Comparison of ENCODE assay signal across 23 mouse cellular contexts in the genomic region with DNA sequence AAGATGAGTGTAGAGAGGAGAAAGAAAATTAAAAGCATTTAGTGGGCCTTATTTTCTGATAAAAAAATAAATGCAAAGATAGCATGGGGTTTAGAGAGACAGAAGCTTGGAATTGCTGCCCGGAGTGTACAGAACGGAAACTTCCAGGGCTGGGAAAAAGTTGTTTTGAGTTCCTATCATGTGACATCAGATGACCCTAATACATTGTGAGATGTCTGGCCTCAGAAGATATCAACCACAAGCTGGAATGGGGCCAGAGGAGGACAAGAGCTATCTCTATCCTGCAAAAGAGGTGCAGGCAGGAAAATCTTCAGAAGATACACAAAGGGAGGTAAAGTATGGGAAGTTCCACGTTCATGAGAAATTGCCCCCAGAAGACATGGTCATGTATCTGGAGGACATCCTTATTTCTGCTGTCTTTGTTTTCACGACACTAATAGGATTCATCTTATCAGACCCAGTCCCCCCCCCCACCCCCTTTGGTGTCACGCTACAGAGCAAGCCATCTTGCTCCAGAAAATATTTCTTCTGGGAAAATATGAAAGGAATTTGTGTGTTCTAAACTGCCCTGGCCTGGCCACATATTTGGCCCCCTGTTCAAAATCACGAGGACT.
A peak's percentile ranks its signal among the peaks of the same experiment; 100 is the strongest.
DNase-seq lines count a peak whose midpoint lies in the region; ATAC-seq lines count a peak whose summit lies in the region.
"Had no signal": no experiment of that assay in that cellular context is flagged by ENCODE, and none has a peak within 500 bp of the region (broad histone marks: within the 10 kb centered on the region; RNA-seq: fewer than 3 reads in every experiment).

No protein-coding gene starts in this region.

- H3K36me3 ChIP-seq in heart, embryonic 14.5 days (ENCODE audit: control insufficient read depth, insufficient read depth, low read length): no peaks in the 10 kb centered on the region
- H3K36me3 ChIP-seq in intestine, embryonic 15.5 days: no peaks in the 10 kb centered on the region
- H3K36me3 ChIP-seq in forebrain, embryonic 15.5 days: no peaks in the 10 kb centered on the region
- H3K36me3 ChIP-seq: embryonic facial prominence, embryonic 13.5 days; limb, embryonic 10.5 days; liver, embryonic 13.5 days had no signal

- DNase-seq in heart, adult 11 months: no peak
- DNase-seq in kidney, adult 9 months: peak; percentile 21
- DNase-seq in kidney, adult 11 months: no peak
- DNase-seq in Muller cell, postnatal 12 days (ENCODE audit: inconsistent ontology term): peak; percentile 49
- DNase-seq in kidney, postnatal 36 days: peak; percentile 12 to 16
- DNase-seq: adrenal gland, postnatal 14 days; cerebellum, adult 8-10 months; cerebellum, postnatal 36 days; embryo, embryonic 11 days; liver, embryonic 13.5 days; lung, postnatal 4 days; midbrain, embryonic 14.5 days; right cerebral cortex, postnatal 25 days; spleen, adult 18-20 months had no signal

- H3K27me3 ChIP-seq in heart, embryonic 14.5 days (ENCODE audit: control insufficient read depth, insufficient read depth, low read length): no peaks in the 10 kb centered on the region
- H3K27me3 ChIP-seq in intestine, embryonic 15.5 days (replicated peaks): no peaks in the 10 kb centered on the region
- no peaks in the 10 kb centered on the region for H3K27me3 ChIP-seq in forebrain, embryonic 15.5 days
- H3K27me3 ChIP-seq: embryonic facial prominence, embryonic 13.5 days; forebrain, embryonic 13.5 days; liver, embryonic 13.5 days had no signal

- peak overlapping the region in 1 of 2 experiments; percentile 17; a peak in 1 of 4 replicates for H3K27ac ChIP-seq in heart, embryonic 14.5 days (replicated peaks in 1 of 2; ENCODE audit: control insufficient read depth in 1 of 2, insufficient read depth in 1 of 2, low read depth in 2 of 2, low read length in 2 of 2)
- no peak overlapping the region for H3K27ac ChIP-seq in intestine, embryonic 15.5 days
- no peak overlapping the region for H3K27ac ChIP-seq in forebrain, embryonic 15.5 days (replicated peaks)
- H3K27ac ChIP-seq: embryonic facial prominence, embryonic 13.5 days; forebrain, embryonic 13.5 days; hindbrain, postnatal 0 days; layer of hippocampus, adult 2 months; limb, embryonic 10.5 days; liver, embryonic 13.5 days had no signal

- H3K4me2 ChIP-seq in heart, embryonic 14.5 days (ENCODE audit: low read length): no peak overlapping the region
- no peak overlapping the region for H3K4me2 ChIP-seq in intestine, embryonic 15.5 days (replicated peaks)
- no peak overlapping the region for H3K4me2 ChIP-seq in forebrain, embryonic 15.5 days (replicated peaks)
- H3K4me2 ChIP-seq: embryonic facial prominence, embryonic 13.5 days; forebrain, embryonic 13.5 days; liver, embryonic 13.5 days had no signal

- H3K9me3 ChIP-seq in heart, embryonic 14.5 days (ENCODE audit: control insufficient read depth, low read length): no peaks in the 10 kb centered on the region
- H3K9me3 ChIP-seq in intestine, embryonic 15.5 days: no peaks in the 10 kb centered on the region
- no peaks in the 10 kb centered on the region for H3K9me3 ChIP-seq in forebrain, embryonic 15.5 days
- H3K9me3 ChIP-seq: embryonic facial prominence, embryonic 13.5 days; forebrain, embryonic 13.5 days; limb, embryonic 10.5 days; liver, embryonic 13.5 days had no signal

- 38% methylated on average over 6 of the region's 6 CpGs for WGBS in heart, embryonic 14.5 days
- WGBS in intestine, embryonic 15.5 days: 69% methylated on average over 6 of the region's 6 CpGs
- WGBS in forebrain, embryonic 15.5 days: 86% methylated on average over 6 of the region's 6 CpGs

- peak; percentile 79 for ATAC-seq in heart, embryonic 14.5 days (ENCODE audit: insufficient number of reproducible peaks, insufficient read depth, low FRiP score, low read depth)
- no peak for ATAC-seq in intestine, embryonic 15.5 days
- no peak for ATAC-seq in forebrain, embryonic 15.5 days (replicated peaks)
- ATAC-seq: forebrain, embryonic 13.5 days; hindbrain, postnatal 0 days; intestine, postnatal 0 days had no signal

- H3K4me3 ChIP-seq in heart, embryonic 14.5 days (ENCODE audit: control insufficient read depth in 1 of 2, insufficient read depth in 1 of 2, low read depth in 1 of 2, low read length in 2 of 2): no peak overlapping the region
- no peak overlapping the region for H3K4me3 ChIP-seq in intestine, embryonic 15.5 days (replicated peaks)
- H3K4me3 ChIP-seq in forebrain, embryonic 15.5 days: no peak overlapping the region
- H3K4me3 ChIP-seq: embryonic facial prominence, embryonic 13.5 days; forebrain, embryonic 13.5 days; layer of hippocampus, adult 2 months; limb, embryonic 10.5 days; liver, embryonic 13.5 days had no signal

- no peak overlapping the region for H3K9ac ChIP-seq in heart, embryonic 14.5 days (ENCODE audit: low read length)
- no peak overlapping the region for H3K9ac ChIP-seq in intestine, embryonic 15.5 days
- no peak overlapping the region for H3K9ac ChIP-seq in forebrain, embryonic 15.5 days (replicated peaks)
- H3K9ac ChIP-seq: embryonic facial prominence, embryonic 13.5 days; forebrain, embryonic 13.5 days; liver, embryonic 13.5 days had no signal

- H3K4me1 ChIP-seq in heart, embryonic 14.5 days (ENCODE audit: control insufficient read depth in 2 of 2, insufficient read depth in 2 of 2, low read length in 2 of 2): peaks cover 0 to 4% of the 10 kb centered on the region in 2 experiments; a peak in 2 of 4 replicates
- H3K4me1 ChIP-seq in intestine, embryonic 15.5 days (replicated peaks): no peaks in the 10 kb centered on the region
- no peaks in the 10 kb centered on the region for H3K4me1 ChIP-seq in forebrain, embryonic 15.5 days
- H3K4me1 ChIP-seq: embryonic facial prominence, embryonic 13.5 days; forebrain, embryonic 13.5 days; limb, embryonic 10.5 days; liver, embryonic 13.5 days had no signal

Comparison
In these comparisons a context has a peak if more than half of its experiments do, and no peak if none do; other contexts are left out.
1. DNase-seq: peak in kidney, adult 9 months (single experiment), Muller cell, postnatal 12 days (single experiment) and kidney, postnatal 36 days (2 of 2); none in heart, adult 11 months (single experiment) and kidney, adult 11 months (single experiment).